Mouse (Mus musculus) spleen, adult 12 weeks (tissue): ENCODE results near the gene Slc22a4.
"Not testable (repeated sequence)": the region's sequence is repeated elsewhere in the genome, so short reads cannot be mapped to it uniquely, and the experiment has no call there.

Experiments used
- DNase-seq: peaks from one replicate; pipeline ENCODE4 v3.0.0; 2022; ENCODE audit warnings: low spot score

Gene Slc22a4

GRCm38 (mm10) chr11:54004734-54005133 is 23.2 kb downstream of the Slc22a4 start:
- peak; percentile 54 for DNase-seq

GRCm38 (mm10) chr11:54004221-54004620 is 23.7 kb downstream of the Slc22a4 start:
- DNase-seq = no peak

- DNase-seq = peak; percentile 43
Observed at GRCm38 (mm10) chr11:54002761-54003717, 24.9 kb downstream of the Slc22a4 start.

GRCm38 (mm10) chr11:54002147-54002760 is 25.6 kb downstream of the Slc22a4 start:
- no peak for DNase-seq

- no peak for DNase-seq
Observed at GRCm38 (mm10) chr11:53997661-53998060, 30.2 kb downstream of the Slc22a4 start.

- DNase-seq = no peak
Observed at GRCm38 (mm10) chr11:53992264-53992663, 35.6 kb downstream of the Slc22a4 start.

- DNase-seq = no peak
Observed at GRCm38 (mm10) chr11:53989232-53989631, 38.7 kb downstream of the Slc22a4 start.

- no peak for DNase-seq
Observed at GRCm38 (mm10) chr11:53988081-53988480, 39.8 kb downstream of the Slc22a4 start.

GRCm38 (mm10) chr11:53981396-53981795 is 46.5 kb downstream of the Slc22a4 start:
- no peak for DNase-seq

GRCm38 (mm10) chr11:53979788-53980621 is 47.9 kb downstream of the Slc22a4 start, which contains the start of gene Slc22a21:
Gene Slc22a21 (minus strand): TSS chr11:53980332.
- peak; percentile 68 for DNase-seq

GRCm38 (mm10) chr11:53979456-53979787 is 48.5 kb downstream of the Slc22a4 start:
- not testable (repeated sequence) for DNase-seq

- DNase-seq = no peak
Observed at GRCm38 (mm10) chr11:53977672-53978071, 50.2 kb downstream of the Slc22a4 start.

GRCm38 (mm10) chr11:53975559-53975958 is 52.3 kb downstream of the Slc22a4 start:
- no peak for DNase-seq

GRCm38 (mm10) chr11:53958984-53959383 is 68.9 kb downstream of the Slc22a4 start:
- DNase-seq = no peak

GRCm38 (mm10) chr11:53958176-53958575 is 69.7 kb downstream of the Slc22a4 start:
- DNase-seq = not testable (repeated sequence)

GRCm38 (mm10) chr11:53956636-53957035 is 71.3 kb downstream of the Slc22a4 start:
- no peak for DNase-seq

GRCm38 (mm10) chr11:53954653-53955052 is 73.2 kb downstream of the Slc22a4 start:
- DNase-seq = no peak

- DNase-seq = not testable (repeated sequence)
Observed at GRCm38 (mm10) chr11:53950133-53950532, 77.8 kb downstream of the Slc22a4 start.
